11 mouse cellular contexts compared by ENCODE assay signal in genomic region chr1:78593927-78594641, GRCm38 (mm10).
A peak's percentile ranks its signal among the peaks of the same experiment; 100 is the strongest.
DNase-seq lines count a peak whose midpoint lies in the region; ATAC-seq and TF ChIP-seq lines count a peak whose summit lies in the region.
"Had no signal": no experiment of that assay in that cellular context is flagged by ENCODE, and none has a peak within 500 bp of the region (broad histone marks: within the 10 kb centered on the region; RNA-seq: fewer than 3 reads in every experiment).

No protein-coding gene starts in this region.

- DNase-seq in cerebellum, adult 2 months, result peak in 1 of 2 experiments; percentile 22
- DNase-seq in midbrain, postnatal 0 days (ENCODE audit: low spot score), result peak; percentile 39
- peak; percentile 10 to 27 for DNase-seq in left cerebral cortex, adult 18-20 months (ENCODE audit: low spot score in 2 of 2)
- DNase-seq in right cerebral cortex, postnatal 36 days (ENCODE audit: low spot score in 2 of 2), result peak; percentile 37 to 51
- no peak for DNase-seq in urinary bladder, postnatal 25 days (ENCODE audit: low spot score)
- DNase-seq in neural tube, embryonic 10.5 days (ENCODE audit: extremely low spot score, low spot score), result no peak
- DNase-seq: adrenal gland, postnatal 14 days; cerebellum, adult 8-10 months had no signal

- TF ChIP-seq CTCF in cerebellum, adult 2 months (IDR thresholded peaks at IDR 0.05; ENCODE audit: borderline replicate concordance, insufficient read depth, low read depth, low read length), result no peak
- TF ChIP-seq CTCF in midbrain, postnatal 0 days (IDR thresholded peaks at IDR 0.05), result no peak

- H3K27ac ChIP-seq in cerebellum, adult 2 months (ENCODE audit: insufficient read depth, low read length), result 0 out of 2 replicates have a peak overlapping the region, but pooled peaks have one; percentile 53
- no peak overlapping the region for H3K27ac ChIP-seq in midbrain, postnatal 0 days (ENCODE audit: low read depth, low read length)
- H3K27ac ChIP-seq in midbrain, embryonic 16.5 days (ENCODE audit: low read length), result no peak overlapping the region
- H3K27ac ChIP-seq: neural tube, embryonic 12.5 days had no signal

- WGBS in cerebellum, adult 2 months, result 78% methylated on average over 14 of the region's 14 CpGs
- WGBS in midbrain, postnatal 0 days, result 83% methylated on average over 14 of the region's 14 CpGs
- WGBS in midbrain, embryonic 16.5 days, result 76% methylated on average over 14 of the region's 14 CpGs

- H3K27me3 ChIP-seq in cerebellum, adult 2 months (ENCODE audit: control insufficient read depth, insufficient read depth, low read length), result no peaks in the 10 kb centered on the region
- H3K27me3 ChIP-seq in midbrain, postnatal 0 days (ENCODE audit: insufficient read depth, low read length), result no peaks in the 10 kb centered on the region
- no peaks in the 10 kb centered on the region for H3K27me3 ChIP-seq in midbrain, embryonic 16.5 days (ENCODE audit: control insufficient read depth, insufficient read depth, low read depth, low read length)
- H3K27me3 ChIP-seq: neural tube, embryonic 12.5 days had no signal

- H3K36me3 ChIP-seq in midbrain, postnatal 0 days (ENCODE audit: insufficient read depth, low read length), result no peaks in the 10 kb centered on the region
- no peaks in the 10 kb centered on the region for H3K36me3 ChIP-seq in midbrain, embryonic 16.5 days (ENCODE audit: control insufficient read depth, insufficient read depth, low read length)
- H3K36me3 ChIP-seq: neural tube, embryonic 12.5 days had no signal

- H3K4me1 ChIP-seq in cerebellum, adult 2 months (ENCODE audit: control insufficient read depth, insufficient read depth, low read length), result no peaks in the 10 kb centered on the region
- H3K4me1 ChIP-seq in midbrain, postnatal 0 days (ENCODE audit: insufficient read depth, low read length), result no peaks in the 10 kb centered on the region
- H3K4me1 ChIP-seq in midbrain, embryonic 16.5 days (ENCODE audit: control insufficient read depth, insufficient read depth, low read length), result no peaks in the 10 kb centered on the region
- H3K4me1 ChIP-seq: neural tube, embryonic 12.5 days had no signal

- no peaks in the 10 kb centered on the region for H3K9me3 ChIP-seq in midbrain, postnatal 0 days (ENCODE audit: low read length)
- no peaks in the 10 kb centered on the region for H3K9me3 ChIP-seq in midbrain, embryonic 16.5 days (replicated peaks; ENCODE audit: control insufficient read depth, low read length, poor library complexity, severe bottlenecking)
- H3K9me3 ChIP-seq: neural tube, embryonic 12.5 days had no signal

- no peak for TF ChIP-seq POLR2A in cerebellum, adult 2 months (IDR thresholded peaks at IDR 0.05; ENCODE audit: borderline replicate concordance, insufficient read depth, low read length)

- ATAC-seq in cerebellum, adult (ENCODE audit: insufficient number of reproducible peaks, low FRiP score, low TSS enrichment), result no peak
- no peak for ATAC-seq in midbrain, postnatal 0 days (ENCODE audit: low FRiP score)
- no peak for ATAC-seq in midbrain, embryonic 16.5 days

- H3K4me3 ChIP-seq in cerebellum, adult 2 months (replicated peaks; ENCODE audit: insufficient read depth, low read depth, low read length), result no peak overlapping the region
- H3K4me3 ChIP-seq in midbrain, postnatal 0 days (ENCODE audit: low read depth, low read length), result no peak overlapping the region
- no peak overlapping the region for H3K4me3 ChIP-seq in midbrain, embryonic 16.5 days (ENCODE audit: low read depth, low read length)
- H3K4me3 ChIP-seq: neural tube, embryonic 12.5 days had no signal

- H3K4me2 ChIP-seq in midbrain, postnatal 0 days (ENCODE audit: low read depth, low read length, poor library complexity, severe bottlenecking), result no peak overlapping the region
- no peak overlapping the region for H3K4me2 ChIP-seq in midbrain, embryonic 16.5 days (ENCODE audit: low read length)
- H3K4me2 ChIP-seq: neural tube, embryonic 12.5 days had no signal

- no peak overlapping the region for H3K9ac ChIP-seq in midbrain, postnatal 0 days (replicated peaks; ENCODE audit: low read length, poor library complexity, severe bottlenecking)
- H3K9ac ChIP-seq in midbrain, embryonic 16.5 days (ENCODE audit: low read depth, low read length), result no peak overlapping the region
- H3K9ac ChIP-seq: neural tube, embryonic 12.5 days had no signal

Comparison
In these comparisons a context has a peak if more than half of its experiments do, and no peak if none do; other contexts are left out.
1. DNase-seq: peak in midbrain, postnatal 0 days (single experiment), left cerebral cortex, adult 18-20 months (2 of 2) and right cerebral cortex, postnatal 36 days (2 of 2); none in urinary bladder, postnatal 25 days (single experiment) and neural tube, embryonic 10.5 days (single experiment).